Mouse (Mus musculus) mammary gland, adult 2 months (tissue): ENCODE results near the gene AI182371. TPM values are rescaled to one million over a fixed set of nuclear protein-coding genes. Genes with fewer than 3 reads are reported as not detected.

Source experiments
- polyA plus RNA-seq: library from polyadenylated mRNA; depleted of rRNA; stranded (reverse); fragments of >200 nt; gene quantifications from 2 replicates; pipeline ENCODE4 v1.2.3, GENCODE M21; 2012; ENCODE audit warnings: low replicate concordance; rRNA removed

Gene AI182371
- polyA plus RNA-seq, result 0.20 and 0.49 TPM in 2 replicates

DNA sequence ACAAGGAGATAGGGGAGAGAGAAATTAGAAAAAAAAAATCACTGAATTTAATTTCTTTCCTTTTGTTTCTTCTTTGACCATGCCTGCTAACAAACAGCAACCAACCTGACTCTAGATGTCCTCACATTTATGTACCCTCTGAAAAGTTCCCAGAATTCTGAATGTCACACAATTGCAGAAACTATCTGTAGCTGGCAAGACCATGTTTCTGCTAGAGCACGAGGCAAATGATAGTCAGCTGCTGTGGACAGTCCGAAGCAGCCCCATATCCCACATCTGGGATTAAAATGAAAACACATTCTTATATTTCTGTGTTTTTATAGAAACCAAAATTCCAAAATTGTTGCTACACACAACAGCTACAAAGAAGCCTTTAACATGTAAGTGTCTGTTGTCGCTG, at the start of gene AI182371:
AI182371 (minus strand) TSS at position 101 of the 400 bp plus-strand sequence.

DNA sequence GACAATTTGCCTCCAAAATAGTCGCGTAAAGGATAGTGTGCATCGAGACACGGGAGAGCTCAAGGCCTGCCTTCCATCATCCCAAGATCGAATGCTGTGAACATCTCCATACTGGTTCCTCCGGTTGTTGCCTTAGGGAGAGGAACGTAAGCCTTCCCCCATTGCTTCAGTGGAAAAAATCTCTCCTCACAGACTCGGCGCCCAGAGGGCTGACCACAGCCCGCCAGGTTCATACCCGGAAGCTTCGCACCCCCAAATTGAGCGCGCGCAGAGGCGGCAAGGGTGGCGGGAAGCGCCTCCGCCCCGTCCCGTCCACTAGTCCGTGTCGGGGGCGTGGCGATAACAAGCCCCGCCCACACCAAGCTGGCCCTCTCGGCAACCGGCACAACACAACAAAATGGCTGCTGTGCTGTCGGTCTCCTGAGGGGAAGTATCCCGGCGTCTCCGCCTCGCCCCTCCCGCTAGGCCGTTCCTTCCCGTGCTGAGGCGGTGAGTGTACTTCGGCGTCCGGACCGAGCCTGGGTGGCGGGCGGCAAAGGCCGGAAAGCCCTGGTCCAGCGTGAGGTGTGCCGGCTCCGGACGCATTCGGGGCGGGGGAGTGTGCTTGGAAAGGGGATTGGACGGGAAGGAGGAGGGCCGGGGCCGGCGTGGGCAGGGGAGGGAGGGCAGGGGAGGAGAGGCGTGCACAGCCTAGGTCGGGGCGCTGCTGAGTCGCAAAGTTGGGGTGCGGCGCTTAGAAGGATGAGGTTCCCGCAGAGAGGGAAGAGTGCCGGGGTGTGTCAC, 8.0 kb upstream of the AI182371 start, which contains the start of gene Cntrl:
Cntrl (plus strand) TSS at position 352 of the 783 bp plus-strand sequence.

DNA sequence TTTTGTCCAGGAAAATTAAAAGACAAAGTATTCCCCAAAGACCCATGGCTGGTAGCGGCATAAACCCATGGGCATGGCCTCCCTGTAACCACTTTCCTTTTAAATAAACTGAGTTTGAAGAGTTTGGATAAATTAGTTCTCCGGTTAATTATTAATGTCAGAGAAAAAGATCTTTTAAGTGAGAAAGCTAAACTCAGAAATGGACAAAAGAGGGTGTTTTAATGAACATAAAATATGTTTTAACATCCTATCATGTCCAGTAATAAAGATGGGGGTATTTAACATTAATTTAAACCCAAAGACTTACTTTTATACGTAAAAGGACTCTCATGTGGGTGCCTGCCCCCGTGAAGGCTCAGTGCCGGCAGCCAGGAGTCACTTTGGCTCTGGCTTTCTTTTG, 40.0 kb downstream of the AI182371 start, which contains the start of gene Hc:
Hc (minus strand) TSS at position 101 of the 400 bp plus-strand sequence.

Other genes starting within 250 kb of the AI182371 start
- 14.7 and 27.9 TPM in 2 replicates for gene Cutal, start 227.1 kb downstream of the AI182371 start, polyA plus RNA-seq
- 7.9 and 19.2 TPM in 2 replicates for gene Psmd5, start 226.6 kb downstream of the AI182371 start, polyA plus RNA-seq
- 2.3 and 2.4 TPM in 2 replicates for gene Phf19, start 187.5 kb downstream of the AI182371 start, polyA plus RNA-seq
- gene Traf1, start 139.8 kb downstream of the AI182371 start, polyA plus RNA-seq, result 42.6 and 50.3 TPM in 2 replicates
- 7.1 and 9.3 TPM in 2 replicates for gene Hc, start 40.1 kb downstream of the AI182371 start, polyA plus RNA-seq
- gene Cntrl, start 7.9 kb upstream of the AI182371 start, polyA plus RNA-seq, result 12.0 and 22.3 TPM in 2 replicates
- gene Rab14, start 99.6 kb upstream of the AI182371 start, polyA plus RNA-seq, result 50.0 and 508 TPM in 2 replicates
- 3,646 and 4,412 TPM in 2 replicates for gene Gsn, start 154.8 kb upstream of the AI182371 start, polyA plus RNA-seq
- 41.9 and 81.7 TPM in 2 replicates for gene Stom, start 235.4 kb upstream of the AI182371 start, polyA plus RNA-seq